Mouse (Mus musculus): ENCODE measurements around the gene Akr1b3.

GRCm38 (mm10) chr6:34316854-34317771, at the start of gene Akr1b3:
- TF ChIP-seq CTCF (IDR thresholded peaks at IDR 0.05; ENCODE audit: control insufficient read depth, insufficient read depth, insufficient replicate concordance, low read depth, low read length) (no peak), POLR2A (IDR thresholded peaks at IDR 0.05; ENCODE audit: control insufficient read depth, low read depth, low read length) (peak; percentile 82)
